Mouse (Mus musculus) liver, embryonic 14.5 days (tissue): ENCODE measurements around the gene Hoxb4.

Experiments
- CTCF ChIP-seq: IDR thresholded peaks from 2 replicates; pipeline ENCODE4 v1.5.1; 2016; ENCODE audit warnings: antibody characterized with exemption, low read depth, control low read depth
- EP300 ChIP-seq: IDR thresholded peaks from 2 replicates; pipeline ENCODE4 v1.6.1; 2016; ENCODE audit warnings: antibody characterized with exemption, low read depth

GRCm38 (mm10) chr11:96297968-96298635 lies 20.0 kb upstream of the Hoxb4 start:
- TF ChIP-seq CTCF, result no peak
- no peak for TF ChIP-seq EP300
